Mouse (Mus musculus) layer of hippocampus, postnatal 36 days (tissue): ENCODE results near the gene Pbx4. TPM values are rescaled to one million over a fixed set of nuclear protein-coding genes. Genes with fewer than 3 reads are reported as not detected.

Experiments
- DNase-seq, 2 experiments: peaks; one replicate each; pipeline ENCODE4 v3.0.0; 2022
- total RNA-seq, 2 experiments: library from RNA; stranded (reverse); gene quantifications; 2 replicates each; pipeline ENCODE4 v1.2.3; 2021

Gene Pbx4
- total RNA-seq, 2 experiments from 2014 or later: 15.6 to 19.0 TPM

DNA sequence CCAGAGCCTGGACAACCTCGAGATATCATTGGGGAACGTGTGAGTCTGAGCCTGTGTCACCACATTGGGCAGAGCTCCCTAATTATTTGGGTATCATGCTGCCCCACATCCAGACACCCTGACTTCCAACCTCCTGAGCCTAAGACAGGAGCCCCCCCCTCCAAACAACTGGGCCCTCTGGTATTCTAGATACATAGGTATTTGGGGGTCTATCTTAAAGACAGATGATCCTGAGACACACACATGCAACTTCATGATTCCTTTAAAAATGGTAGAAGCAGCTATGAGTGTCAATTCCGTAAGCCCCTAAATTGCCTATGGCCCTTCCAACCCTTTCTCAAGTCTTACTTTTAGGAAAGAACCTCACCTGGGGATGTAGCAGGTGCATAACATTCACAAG, 22.5 kb upstream of the Pbx4 start:
- DNase-seq: no peak

DNA sequence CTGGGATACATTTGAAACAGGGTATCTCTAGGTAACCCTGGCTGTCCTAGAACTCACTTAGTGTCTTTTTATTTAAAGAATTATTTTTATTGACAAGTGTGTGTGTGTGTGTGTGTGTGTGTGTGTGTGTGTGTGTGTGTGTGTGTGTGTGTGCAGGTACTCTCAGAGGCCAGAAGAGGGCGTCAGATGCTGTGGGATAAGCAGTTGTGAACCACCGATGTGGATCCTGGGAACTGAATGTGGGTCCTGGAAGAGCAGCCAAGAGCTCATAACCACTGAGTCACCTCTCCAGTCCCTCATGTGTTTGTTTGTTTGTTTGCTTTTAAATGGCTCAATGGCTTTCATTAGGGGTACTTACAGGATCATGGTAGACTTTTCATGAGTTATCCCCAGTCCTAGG, 17.4 kb upstream of the Pbx4 start:
- DNase-seq: no peak

DNA sequence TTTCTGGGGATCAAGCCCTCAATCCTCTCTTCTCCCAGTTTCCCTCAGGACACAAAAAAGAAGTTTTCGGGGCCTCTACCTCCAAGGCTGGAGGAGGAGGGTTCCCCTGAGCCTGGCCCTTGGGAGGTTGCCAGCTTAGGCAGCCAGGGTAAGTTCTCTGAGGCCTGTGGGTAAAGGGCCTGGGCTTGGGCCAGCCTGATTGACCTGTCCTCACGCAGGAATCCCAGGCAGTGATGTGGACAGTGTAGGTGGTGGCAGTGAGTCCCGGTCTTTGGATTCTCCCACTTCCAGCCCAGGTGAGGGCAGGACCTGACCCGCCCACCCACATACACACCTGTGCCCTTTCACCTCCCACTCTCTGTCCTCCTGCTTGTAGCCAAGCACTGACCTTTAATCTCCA, 16.9 kb upstream of the Pbx4 start:
- DNase-seq: no peak

DNA sequence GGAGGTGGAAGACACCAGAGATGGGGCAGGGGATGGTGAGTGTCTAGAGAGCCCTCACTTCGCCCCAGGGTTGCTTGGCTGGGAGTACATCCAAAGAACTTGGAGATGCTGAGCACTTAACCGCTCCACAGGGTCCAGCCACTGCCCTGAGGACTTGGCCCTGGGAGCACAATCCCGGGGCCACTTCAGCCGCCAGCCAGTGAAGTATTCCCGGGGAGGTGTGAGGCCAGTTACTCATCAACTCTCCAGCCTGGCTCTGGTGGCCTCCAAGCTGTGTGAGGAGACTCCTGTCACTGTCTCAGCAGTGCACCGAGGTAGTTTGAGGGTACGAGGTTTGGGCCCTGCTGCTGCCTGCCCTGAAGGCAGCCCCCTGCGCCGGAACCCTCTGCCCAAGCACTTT, 11.8 kb upstream of the Pbx4 start:
- no peak for DNase-seq

DNA sequence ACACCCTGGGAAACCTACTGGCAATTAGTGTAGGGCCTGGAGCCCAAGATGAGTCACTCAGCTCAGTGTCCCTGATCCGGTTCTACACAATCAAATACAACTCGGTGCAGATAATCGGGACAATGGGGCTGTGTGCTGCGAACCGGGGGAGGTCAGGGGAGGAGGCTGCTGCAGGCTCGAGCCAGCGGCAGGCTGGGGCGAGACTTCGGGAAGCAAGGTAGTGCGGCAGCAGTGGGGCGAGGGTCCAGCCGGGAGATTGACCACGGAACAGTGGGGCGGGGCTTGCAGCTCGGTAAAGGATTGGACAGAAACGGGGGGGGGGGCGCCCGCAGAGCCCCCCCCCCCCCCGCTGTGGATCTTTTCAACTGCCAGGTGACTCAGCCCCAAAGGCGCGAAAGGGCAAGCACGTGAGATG, 10.3 kb upstream of the Pbx4 start:
- no peak for DNase-seq

DNA sequence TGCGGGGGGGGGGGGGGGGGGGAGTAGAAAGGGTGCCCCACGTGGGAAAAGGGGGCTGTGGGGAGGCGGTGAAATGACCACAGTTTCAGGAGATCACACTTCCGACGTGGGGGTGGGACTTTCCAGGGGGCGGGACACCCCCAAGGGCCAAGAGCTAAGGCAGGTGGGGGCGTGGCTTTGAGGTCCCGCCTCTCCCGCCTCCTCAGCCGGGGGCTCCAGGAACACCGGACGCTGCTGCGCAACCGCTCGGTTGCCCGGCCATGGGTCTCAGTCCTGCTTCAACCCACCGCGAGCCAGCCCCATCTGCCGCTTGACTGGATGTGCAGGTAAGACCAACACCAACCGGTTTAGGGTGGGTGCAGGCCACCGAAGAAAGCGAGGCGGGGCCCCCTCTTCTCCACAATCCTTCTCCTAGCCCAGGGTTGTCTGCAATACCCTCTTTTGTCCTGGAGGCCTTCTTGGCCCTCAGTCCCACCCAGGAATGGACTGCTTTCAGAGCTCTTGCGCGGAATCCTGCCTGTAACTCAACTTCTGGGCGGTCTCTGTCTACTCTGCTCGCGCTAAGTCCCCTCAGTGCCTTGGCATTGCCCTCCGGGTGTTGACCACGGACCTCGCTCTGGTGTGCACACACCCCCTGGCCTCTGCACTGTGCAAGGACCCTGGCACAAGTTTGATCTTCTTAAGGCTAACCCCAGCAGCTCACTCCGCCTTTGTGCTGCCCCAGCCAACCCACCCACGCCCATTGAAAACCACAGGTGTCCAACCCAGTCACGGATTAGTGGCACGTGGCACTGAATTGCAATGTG, 9.7 kb upstream of the Pbx4 start, which contains the start of gene Lpar2:
Gene Lpar2 (plus strand): TSS at position 44 of the 806 bp plus-strand sequence.
- no peak for DNase-seq

DNA sequence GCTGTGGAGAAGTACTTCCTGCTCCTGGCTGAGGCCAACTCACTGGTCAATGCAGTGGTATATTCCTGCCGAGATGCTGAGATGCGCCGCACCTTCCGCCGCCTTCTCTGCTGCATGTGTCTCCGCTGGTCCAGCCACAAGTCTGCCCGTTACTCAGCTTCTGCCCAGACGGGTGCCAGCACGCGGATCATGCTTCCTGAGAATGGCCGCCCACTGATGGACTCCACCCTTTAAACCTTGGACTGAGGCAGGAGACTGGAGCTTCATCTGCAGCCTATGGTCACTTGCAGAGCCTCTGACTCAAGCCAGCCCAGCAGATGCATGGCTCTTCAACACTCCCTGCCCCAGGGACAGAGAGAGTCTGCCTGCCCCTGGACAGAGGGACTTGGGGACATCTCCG, 5.9 kb upstream of the Pbx4 start:
- no peak for DNase-seq

DNA sequence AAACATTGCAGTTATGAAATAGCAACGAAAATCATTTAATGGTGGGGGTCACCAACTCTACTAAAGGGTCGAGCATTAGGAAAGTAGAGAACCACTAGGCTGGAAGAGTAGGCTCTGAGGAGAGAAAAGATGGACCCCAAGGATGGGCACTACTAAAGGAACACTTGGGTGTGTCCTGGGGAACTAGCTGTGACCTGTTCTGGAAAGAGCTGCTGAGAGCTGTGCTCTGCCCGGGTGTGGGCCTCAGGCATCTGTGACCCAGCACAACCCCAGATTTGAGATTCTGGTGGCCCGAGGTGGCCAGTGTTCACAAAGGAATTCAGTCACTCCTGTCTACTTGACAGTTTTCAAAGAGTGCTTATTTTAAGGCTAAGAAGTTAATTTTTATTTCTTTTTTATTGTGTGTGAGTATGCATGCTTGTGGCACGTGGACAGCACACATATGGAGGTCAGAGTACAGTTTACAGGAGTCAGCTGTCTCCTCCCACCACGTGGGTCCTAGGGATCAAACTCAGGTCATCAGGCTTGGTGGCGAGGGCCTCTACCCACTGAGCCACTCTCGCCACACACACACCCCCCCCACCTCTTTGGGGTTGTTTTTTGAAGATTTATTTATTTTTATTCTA, 4.9 kb downstream of the Pbx4 start:
- no peak for DNase-seq

DNA sequence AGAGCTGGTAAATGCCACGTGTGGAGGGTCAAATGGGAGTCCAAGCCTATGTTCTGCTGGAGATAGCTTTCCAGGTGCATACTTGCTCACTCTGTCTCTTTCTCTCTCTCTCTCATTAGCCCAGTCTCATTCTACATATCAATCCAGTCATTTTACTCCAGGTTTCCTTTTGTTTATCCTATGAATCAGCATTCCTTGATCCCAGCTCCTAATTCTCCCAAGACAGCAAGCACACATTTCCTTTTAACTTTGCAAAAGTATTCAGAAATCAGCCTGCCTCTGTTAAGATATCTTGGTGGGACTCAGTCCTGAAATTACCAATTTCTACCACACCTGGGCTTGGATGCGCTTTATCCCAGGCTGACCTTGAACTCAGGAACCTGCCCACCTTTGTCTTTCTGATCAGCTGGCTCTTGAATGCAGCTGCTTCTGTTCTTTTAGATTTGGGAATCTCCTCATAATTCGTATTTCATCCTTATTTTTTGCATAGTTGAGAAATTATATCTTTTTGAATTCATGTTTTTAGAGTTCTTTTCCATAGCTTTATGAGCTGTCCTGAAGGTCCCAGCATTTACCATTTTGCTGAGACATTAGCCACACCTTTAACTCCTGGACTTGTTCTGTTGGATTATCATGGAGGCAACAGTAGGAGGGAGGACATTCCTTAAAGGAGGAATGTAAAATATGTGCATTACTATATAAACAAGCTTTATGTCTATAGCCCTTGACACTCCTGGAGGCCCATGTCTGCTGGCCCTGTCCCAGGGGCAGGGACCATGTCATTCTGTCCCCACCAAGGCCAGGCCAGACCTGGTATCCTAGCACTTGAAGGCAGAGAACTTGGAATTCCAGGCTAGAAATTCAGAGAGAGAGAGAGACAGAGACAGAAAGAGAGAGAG, 15.1 kb downstream of the Pbx4 start:
- no peak for DNase-seq

DNA sequence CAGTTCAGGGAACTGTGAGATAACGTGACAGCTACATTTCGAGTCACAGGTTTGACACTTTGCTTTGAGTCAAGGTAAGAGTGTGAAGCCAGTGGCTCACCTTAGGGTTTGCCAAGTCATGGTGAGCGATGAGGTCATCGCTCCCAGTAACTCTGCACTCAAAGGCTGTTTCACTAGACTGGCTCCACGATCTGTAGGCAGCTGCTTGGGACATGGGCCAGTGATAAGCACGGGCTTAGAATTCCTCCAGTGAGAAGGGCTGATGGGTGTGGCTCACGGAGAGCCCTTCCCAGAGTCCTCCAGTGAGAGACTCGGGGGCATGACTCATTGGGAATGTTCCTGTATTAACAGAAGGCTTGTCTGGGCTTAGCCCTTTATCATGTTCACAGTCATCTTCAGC, 16.7 kb downstream of the Pbx4 start:
- no peak for DNase-seq

DNA sequence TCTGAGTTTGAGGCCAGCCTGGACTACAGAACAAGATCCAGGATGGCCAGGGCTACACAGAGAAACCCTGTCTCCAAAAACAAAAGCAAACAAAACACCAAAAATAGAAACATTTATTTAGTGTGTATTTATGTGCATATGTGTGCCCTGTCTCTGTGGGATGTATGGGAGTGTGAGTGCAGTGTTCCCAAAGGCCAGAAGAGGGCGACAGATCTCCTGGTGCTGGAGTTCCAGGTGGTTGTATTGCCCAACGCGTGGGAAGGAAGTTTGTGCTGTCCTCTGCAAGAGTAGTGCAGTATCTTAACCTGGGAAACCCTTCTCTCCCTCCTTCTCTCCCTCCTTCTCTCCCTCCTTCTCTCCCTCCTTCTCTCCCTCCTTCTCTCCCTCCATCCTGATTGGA, 17.6 kb downstream of the Pbx4 start:
- no peak for DNase-seq

DNA sequence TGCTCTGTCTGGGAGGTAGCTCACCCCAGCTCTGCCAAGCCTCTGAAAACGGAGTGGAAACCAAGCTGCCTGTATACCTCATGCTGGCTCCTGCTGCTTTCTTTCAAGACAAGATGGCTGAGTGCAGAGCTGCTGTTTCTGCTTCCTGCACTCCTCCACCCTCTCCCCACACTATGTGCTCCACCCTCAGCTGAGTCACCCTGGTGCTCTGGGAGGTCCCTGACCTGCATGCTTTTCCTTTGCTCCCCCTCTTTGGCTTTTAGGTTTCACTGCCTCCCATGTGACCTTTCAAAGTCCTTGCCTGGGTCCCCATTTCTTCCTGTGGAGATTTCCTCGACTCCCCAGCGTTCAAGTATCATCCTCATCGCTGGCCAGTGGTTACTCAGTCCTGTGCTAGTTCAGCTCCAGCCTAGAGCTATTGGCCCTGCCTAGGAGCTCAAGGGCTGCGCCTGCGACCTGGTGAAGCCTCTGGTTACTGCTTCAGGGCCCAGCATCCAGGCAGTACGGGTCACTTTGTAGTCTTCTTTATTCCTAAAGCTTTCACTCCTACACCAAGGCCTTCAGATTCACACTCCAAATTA, 18.7 kb downstream of the Pbx4 start:
- no peak for DNase-seq

DNA sequence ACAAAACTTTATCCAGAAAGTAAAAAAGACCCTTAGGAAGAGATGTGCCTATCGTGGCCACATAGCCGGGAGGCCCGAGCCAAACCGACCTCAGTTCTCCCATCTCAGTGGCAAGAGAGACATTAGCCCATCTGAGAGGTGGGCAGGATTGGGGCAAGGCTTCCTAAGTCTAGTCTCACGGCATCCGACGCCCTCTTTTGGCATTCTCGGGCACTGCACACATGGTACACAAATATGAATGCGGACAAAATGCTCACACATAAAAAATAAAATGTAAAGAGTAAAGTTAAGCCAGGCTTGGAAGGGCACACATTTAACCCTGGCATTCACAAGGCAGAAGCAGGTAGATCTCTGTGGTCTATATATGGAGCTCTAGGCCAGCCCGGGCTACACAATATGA, 21.6 kb downstream of the Pbx4 start:
- DNase-seq: no peak

DNA sequence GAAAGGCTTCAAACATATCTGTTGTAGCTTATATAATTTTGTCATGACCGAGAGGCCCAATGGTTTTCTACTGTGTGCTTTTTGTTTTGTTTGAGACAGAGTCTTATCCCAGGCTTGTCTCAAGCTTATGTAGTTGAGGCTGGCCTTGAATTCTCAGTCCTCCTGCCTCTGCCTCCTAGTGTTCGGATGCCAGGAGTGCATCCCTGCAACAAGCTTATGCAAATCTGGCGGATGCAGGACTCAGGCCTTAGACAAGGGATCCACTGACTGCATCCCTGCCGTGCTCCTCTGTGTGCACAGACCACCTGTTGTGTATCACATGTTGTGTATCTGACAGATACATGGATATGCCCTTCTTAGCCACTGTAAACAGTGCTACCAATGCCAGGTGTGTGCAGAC, 28.5 kb downstream of the Pbx4 start:
- no peak for DNase-seq

DNA sequence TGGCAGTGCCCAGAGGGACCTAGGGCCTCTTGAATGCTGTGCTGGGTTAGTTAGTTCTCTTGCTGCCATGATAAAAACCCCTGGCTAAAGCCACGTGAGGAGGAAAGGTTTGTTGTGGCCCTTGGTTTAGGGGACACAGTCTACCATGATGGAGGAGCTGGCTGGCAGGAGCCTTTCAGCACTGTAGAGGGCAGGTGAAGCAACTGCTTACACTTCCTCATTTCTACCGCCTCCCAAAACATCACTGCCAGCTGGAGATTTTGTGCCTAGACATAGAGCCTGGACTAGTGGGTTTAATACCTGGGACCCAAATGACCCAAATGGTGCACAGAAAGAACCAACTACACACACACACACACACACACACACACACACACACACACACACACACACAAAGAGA, 29.0 kb downstream of the Pbx4 start:
- no peak for DNase-seq

DNA sequence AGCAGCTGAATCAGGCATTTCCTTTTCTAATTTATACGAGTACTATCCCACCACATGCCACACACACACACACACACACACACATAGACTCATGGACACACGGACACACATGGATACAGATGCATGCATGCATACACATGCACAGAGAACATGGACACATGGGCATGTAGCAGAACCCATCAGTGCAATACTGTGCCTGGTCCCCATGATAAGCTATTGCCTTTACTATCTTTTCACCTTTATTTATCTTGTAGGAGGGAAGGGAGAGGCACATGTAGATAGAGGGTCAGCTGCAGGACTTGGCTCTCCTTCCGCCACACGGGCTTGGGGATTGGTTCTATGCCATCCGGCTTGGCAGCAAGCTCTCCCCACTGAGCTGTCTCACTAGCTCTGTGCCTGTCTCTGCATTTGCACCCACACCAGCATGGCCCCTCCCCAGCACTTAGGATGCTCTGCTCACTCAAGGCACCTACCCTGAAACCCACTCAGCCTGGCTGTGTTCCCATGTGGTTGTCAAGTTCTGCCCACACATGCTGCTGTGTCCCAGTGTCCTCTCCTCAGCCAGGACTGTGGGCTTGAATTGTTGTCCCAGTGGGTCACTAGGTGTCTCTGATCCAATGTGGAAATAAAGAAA, 31.2 kb downstream of the Pbx4 start:
- DNase-seq: no peak

DNA sequence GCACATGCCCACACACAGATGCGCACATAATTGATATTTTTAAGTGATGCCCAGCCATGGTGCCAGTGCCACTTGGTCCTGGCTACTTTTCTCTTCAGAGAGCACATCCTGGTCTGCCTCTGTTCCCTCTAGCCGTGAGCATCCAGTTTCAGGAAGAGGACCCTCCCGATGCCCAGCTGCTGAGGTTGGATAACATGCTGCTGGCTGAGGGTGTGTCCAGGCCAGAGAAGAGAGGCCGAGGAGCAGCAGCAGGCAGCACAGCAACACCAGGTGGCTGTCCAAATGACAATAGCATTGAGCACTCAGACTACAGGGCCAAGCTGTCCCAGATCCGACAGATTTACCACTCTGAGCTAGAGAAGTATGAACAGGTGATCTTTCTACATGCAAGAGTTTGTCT, 31.9 kb downstream of the Pbx4 start:
- DNase-seq: no peak

DNA sequence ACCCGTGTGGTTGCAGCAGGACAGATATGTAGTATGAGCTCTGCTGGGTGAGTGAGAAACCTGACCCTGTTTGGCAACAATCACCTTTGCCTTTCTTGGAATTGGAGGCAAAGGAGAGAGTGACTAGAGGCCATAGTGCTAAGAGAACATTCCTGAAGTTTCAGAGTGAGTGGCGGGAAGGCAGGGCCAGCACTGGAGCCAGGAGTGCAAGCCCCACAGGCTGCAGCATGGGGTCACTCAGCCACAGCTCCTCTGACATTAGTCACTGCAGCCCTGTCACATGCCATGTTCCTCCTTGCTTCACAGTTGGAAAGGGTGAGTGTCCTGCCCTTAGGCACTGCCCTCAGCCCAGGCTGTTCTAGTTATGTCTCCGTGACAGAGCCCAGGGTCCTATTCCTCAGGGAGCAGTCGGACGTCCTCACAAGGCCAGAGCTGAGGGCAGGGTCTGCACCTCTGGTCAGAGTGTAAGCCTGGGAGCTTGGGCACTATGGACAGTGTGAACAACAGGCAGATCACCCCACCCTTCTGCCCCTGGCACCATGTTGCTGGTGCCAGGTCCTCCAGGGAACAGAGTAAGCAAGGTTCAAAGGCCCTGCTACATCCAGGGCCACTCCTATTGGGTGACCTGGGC, 35.5 kb downstream of the Pbx4 start:
- DNase-seq: no peak

DNA sequence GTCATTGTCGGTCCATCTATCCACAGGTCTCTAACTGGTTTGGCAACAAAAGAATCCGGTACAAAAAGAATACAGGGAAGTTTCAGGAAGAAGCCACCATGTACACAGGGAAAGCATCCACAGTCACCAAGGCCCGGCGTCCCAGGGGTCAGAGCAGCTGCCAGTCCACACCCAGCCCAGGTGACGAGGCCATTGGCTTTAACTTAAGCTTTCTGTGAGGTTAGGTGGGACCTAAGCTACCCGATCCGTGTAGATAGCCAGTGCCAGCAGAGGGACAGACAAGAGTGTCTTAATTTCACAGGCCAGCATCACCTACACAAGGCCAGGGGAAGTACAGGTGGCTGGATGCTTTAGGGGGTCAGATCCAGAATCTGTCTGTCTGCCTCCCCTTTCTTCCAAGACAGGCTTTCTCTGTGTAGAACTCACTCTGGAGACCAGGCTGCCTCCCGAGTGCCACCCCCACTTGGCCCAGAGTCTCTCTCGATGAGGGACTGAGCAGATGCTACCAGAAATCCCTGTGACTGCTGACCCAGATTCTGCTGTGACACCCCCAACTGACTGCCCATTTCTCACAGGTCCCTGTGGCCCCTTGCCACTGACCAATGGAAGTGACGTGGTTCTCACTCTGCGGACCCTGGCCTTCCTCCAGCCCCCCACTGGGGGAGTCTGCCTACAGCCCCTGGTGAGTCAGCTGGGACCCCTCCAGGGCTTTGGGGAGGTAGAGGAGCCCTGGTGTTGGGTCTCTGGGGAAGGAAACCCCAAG, 37.9 kb downstream of the Pbx4 start:
- no peak for DNase-seq

DNA sequence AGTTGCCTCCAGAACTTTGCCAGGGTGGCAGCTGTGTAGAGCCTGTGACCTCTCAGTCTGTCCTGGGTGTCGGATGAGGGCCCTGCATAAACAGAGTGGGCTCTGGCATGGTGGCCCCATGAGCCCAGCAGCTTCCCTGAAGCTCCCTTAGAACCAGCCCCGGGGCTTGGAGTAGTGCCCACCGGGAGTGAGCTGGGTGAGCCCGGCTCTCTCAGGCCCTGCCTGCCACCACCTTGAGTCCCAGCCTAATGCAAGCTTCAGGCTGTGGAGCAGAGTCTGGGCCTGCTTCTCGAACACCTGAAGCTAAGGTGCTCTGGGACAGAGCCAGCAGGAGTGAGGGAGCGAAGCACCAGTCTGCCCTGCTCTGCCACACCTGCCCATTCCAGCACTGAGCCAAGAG, 38.6 kb downstream of the Pbx4 start:
- no peak for DNase-seq

DNA sequence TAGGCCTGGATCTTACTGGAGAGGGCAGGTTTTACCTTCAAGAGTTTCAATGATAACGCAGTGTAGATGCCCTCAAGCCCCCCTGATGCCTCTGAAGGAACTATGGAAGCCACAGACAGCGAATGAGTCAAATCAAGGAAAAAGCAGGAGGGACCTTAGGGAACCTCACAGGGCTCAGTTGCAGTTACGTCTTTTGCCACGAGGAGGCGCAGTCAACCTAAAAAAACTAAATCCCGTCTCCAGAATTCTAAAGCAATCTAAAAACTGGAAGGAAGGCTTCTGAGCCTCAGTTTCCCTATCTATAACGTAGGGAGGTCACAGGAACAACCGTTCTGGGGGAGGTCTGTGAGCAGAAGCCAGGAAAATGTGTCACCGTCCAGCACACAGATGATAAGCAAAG, 41.9 kb downstream of the Pbx4 start:
- peak; percentile 62 for DNase-seq
